Mouse (Mus musculus) E14TG2a.4 (cell line): ENCODE results near the gene Tsnaxip1.

Experiments used
- CTCF ChIP-seq: conservative IDR thresholded peaks from 2 replicates; pipeline ENCODE4 v1.5.1; 2014; ENCODE audit warnings: low read length
- NANOG ChIP-seq: IDR thresholded peaks from 2 replicates; pipeline ENCODE4 v1.6.1; 2014; ENCODE audit warnings: borderline replicate concordance, low read length, mixed read lengths
- POU5F1 ChIP-seq: IDR thresholded peaks from 2 replicates; pipeline ENCODE4 v1.6.1; 2014; ENCODE audit warnings: low read length, borderline replicate concordance

- TF ChIP-seq CTCF (no peak), NANOG (no peak), POU5F1 (no peak)
These were observed 26.2 kb upstream of the Tsnaxip1 start for GRCm38 (mm10) chr8:105801153-105801904.
